Comparison of ENCODE assay signal across 22 mouse cellular contexts in the genomic region with DNA sequence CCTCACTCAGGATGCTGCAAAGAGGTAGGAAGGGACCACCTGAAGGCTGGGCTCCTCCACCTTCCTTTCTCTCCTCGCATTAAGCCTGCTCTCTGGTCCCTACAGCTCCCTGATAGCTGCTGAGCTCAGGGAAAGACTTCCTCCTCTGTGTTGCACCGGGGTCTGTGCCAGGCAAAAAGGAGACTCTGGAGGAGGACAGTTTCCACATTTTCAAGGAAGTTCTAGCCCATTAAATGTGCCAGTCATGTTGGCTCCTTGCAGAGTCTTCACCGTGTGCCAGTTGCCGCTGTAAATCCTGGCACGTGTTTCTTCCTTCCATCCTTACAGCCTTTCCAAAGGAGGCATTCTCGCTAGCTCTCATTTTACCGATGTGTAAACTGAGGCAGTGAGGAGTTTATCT.
A peak's percentile ranks its signal among the peaks of the same experiment; 100 is the strongest.
DNase-seq lines count a peak whose midpoint lies in the region; ATAC-seq and TF ChIP-seq lines count a peak whose summit lies in the region.
"Had no signal": no experiment of that assay in that cellular context is flagged by ENCODE, and none has a peak within 500 bp of the region (broad histone marks: within the 10 kb centered on the region; RNA-seq: fewer than 3 reads in every experiment).

No protein-coding gene starts in this region.

- TF ChIP-seq CTCF in kidney, postnatal 0 days (IDR thresholded peaks at IDR 0.05; ENCODE audit: low read depth) = no peak

- ATAC-seq in kidney, postnatal 0 days (replicated peaks; ENCODE audit: low FRiP score, low read depth) = no peak
- peak; percentile 40; the same call in 1 of the 2 replicates for ATAC-seq in neural tube, embryonic 15.5 days (ENCODE audit: low FRiP score)
- no peak for ATAC-seq in heart, embryonic 12.5 days (ENCODE audit: insufficient number of reproducible peaks, low FRiP score)
- ATAC-seq: forebrain, embryonic 16.5 days had no signal

- intact Hi-C loops in left cerebral cortex, postnatal 36 days (cut with DNase I) = no loop called here

- no peak overlapping the region for H3K4me3 ChIP-seq in kidney, postnatal 0 days (replicated peaks; ENCODE audit: low read depth, low read length)
- no peak overlapping the region for H3K4me3 ChIP-seq in neural tube, embryonic 15.5 days (replicated peaks)
- H3K4me3 ChIP-seq in heart, embryonic 12.5 days = no peak overlapping the region
- H3K4me3 ChIP-seq: heart, adult 2 months; heart, embryonic 15.5 days; limb, embryonic 13.5 days; lung, embryonic 15.5 days; midbrain, embryonic 10.5 days; stomach, embryonic 15.5 days had no signal

- H3K9me3 ChIP-seq in kidney, postnatal 0 days (replicated peaks; ENCODE audit: low read length) = no peaks in the 10 kb centered on the region
- H3K9me3 ChIP-seq in neural tube, embryonic 15.5 days (replicated peaks) = no peaks in the 10 kb centered on the region
- no peaks in the 10 kb centered on the region for H3K9me3 ChIP-seq in heart, embryonic 12.5 days (replicated peaks)
- H3K9me3 ChIP-seq: heart, embryonic 15.5 days; limb, embryonic 13.5 days; lung, embryonic 15.5 days; midbrain, embryonic 10.5 days; stomach, embryonic 15.5 days had no signal

- peak; percentile 52 for DNase-seq in kidney, postnatal 0 days (ENCODE audit: low spot score)
- DNase-seq in kidney, postnatal 4 days = no peak
- no peak for DNase-seq in neural tube, embryonic 10.5 days (ENCODE audit: extremely low spot score, low spot score)
- peak; percentile 18 to 31 for DNase-seq in left cerebral cortex, postnatal 36 days (ENCODE audit: low spot score in 2 of 2)
- no peak for DNase-seq in lung, postnatal 25 days (ENCODE audit: low spot score)
- no peak for DNase-seq in ovary, adult 18-20 months (ENCODE audit: low spot score)
- DNase-seq: adrenal gland, postnatal 25 days; cerebellum, adult 2 months; gastrocnemius, postnatal 25 days; heart, adult 2 months; kidney, adult 11 months had no signal

- no peaks in the 10 kb centered on the region for H3K36me3 ChIP-seq in kidney, postnatal 0 days (ENCODE audit: insufficient read depth, low read length)
- H3K36me3 ChIP-seq in neural tube, embryonic 15.5 days = no peaks in the 10 kb centered on the region
- no peaks in the 10 kb centered on the region for H3K36me3 ChIP-seq in heart, embryonic 12.5 days
- H3K36me3 ChIP-seq: heart, embryonic 15.5 days; limb, embryonic 13.5 days; lung, embryonic 15.5 days; midbrain, embryonic 10.5 days; stomach, embryonic 15.5 days had no signal

- no peak overlapping the region for H3K9ac ChIP-seq in kidney, postnatal 0 days (ENCODE audit: low read depth, low read length)
- no peak overlapping the region for H3K9ac ChIP-seq in neural tube, embryonic 15.5 days (replicated peaks)
- H3K9ac ChIP-seq in heart, embryonic 12.5 days = no peak overlapping the region
- H3K9ac ChIP-seq: heart, embryonic 15.5 days; limb, embryonic 13.5 days; liver, embryonic 14.5 days; lung, embryonic 15.5 days; stomach, embryonic 15.5 days had no signal

- 39% methylated on average over 7 of the region's 7 CpGs for WGBS in kidney, postnatal 0 days
- WGBS in neural tube, embryonic 15.5 days = 74% methylated on average over 7 of the region's 7 CpGs
- 68% methylated on average over 7 of the region's 7 CpGs for WGBS in heart, embryonic 12.5 days

- H3K27me3 ChIP-seq in kidney, postnatal 0 days (ENCODE audit: insufficient read depth, low read length) = no peaks in the 10 kb centered on the region
- H3K27me3 ChIP-seq in neural tube, embryonic 15.5 days (replicated peaks) = no peaks in the 10 kb centered on the region
- H3K27me3 ChIP-seq in heart, embryonic 12.5 days (replicated peaks) = no peaks in the 10 kb centered on the region
- H3K27me3 ChIP-seq: CH12.LX; heart, embryonic 15.5 days; limb, embryonic 13.5 days; lung, embryonic 15.5 days; stomach, embryonic 15.5 days had no signal

- no peak overlapping the region for H3K4me2 ChIP-seq in kidney, postnatal 0 days (ENCODE audit: low read length)
- H3K4me2 ChIP-seq in neural tube, embryonic 15.5 days = no peak overlapping the region
- H3K4me2 ChIP-seq in heart, embryonic 12.5 days = no peak overlapping the region
- H3K4me2 ChIP-seq: heart, embryonic 15.5 days; limb, embryonic 13.5 days; lung, embryonic 15.5 days; stomach, embryonic 15.5 days had no signal

- H3K4me1 ChIP-seq in kidney, postnatal 0 days (replicated peaks; ENCODE audit: insufficient read depth, low read length) = no peaks in the 10 kb centered on the region
- peaks cover 14% of the 10 kb centered on the region for H3K4me1 ChIP-seq in neural tube, embryonic 15.5 days
- H3K4me1 ChIP-seq in heart, embryonic 12.5 days (replicated peaks) = no peaks in the 10 kb centered on the region
- H3K4me1 ChIP-seq: heart, embryonic 15.5 days; limb, embryonic 13.5 days; lung, embryonic 15.5 days; midbrain, embryonic 10.5 days; stomach, embryonic 15.5 days had no signal

- H3K27ac ChIP-seq in kidney, postnatal 0 days = no peak overlapping the region
- no peak overlapping the region for H3K27ac ChIP-seq in neural tube, embryonic 15.5 days (replicated peaks)
- H3K27ac ChIP-seq in heart, embryonic 12.5 days (ENCODE audit: poor library complexity, severe bottlenecking) = no peak overlapping the region
- H3K27ac ChIP-seq: heart, adult 2 months; heart, embryonic 15.5 days; limb, embryonic 13.5 days; liver, embryonic 14.5 days; lung, embryonic 15.5 days; macrophage; midbrain, embryonic 10.5 days; stomach, embryonic 15.5 days had no signal

Comparison
In these comparisons a context has a peak if more than half of its experiments do, and no peak if none do; other contexts are left out.
1. DNase-seq: peak in kidney, postnatal 0 days (single experiment) and left cerebral cortex, postnatal 36 days (2 of 2); none in kidney, postnatal 4 days (0 of 2), neural tube, embryonic 10.5 days (single experiment), lung, postnatal 25 days (single experiment) and ovary, adult 18-20 months (single experiment).